Mouse (Mus musculus): Measurements from ENCODE around the gene Alkbh4. TPM values are rescaled to one million over a fixed set of nuclear protein-coding genes. Genes with fewer than 3 reads are reported as not detected.

Alkbh4 gene
- total and polyA plus RNA-seq, 2 experiments from 2014 or later, result 15.4 to 17.6 TPM

GRCm38 (mm10) chr5:136115891-136116783, 19.8 kb upstream of the Alkbh4 start, which contains the start of gene Polr2j:
Gene Polr2j (plus strand): TSS chr5:136116631.
- no peaks in the 10 kb centered on the region for H3K9me3 ChIP-seq (ENCODE audit: low read length)
- TF ChIP-seq CTCF (IDR thresholded peaks at IDR 0.05; ENCODE audit: low read depth), result peak; percentile 99
- H3K9ac ChIP-seq (replicated peaks; ENCODE audit: low read length), result peak within 1 kb of the TSS; percentile 85
- DNase-seq (ENCODE audit: low spot score) (peak; percentile 98), ATAC-seq (peak; percentile 96)
- H3K4me3 ChIP-seq (ENCODE audit: low read length), result peak within 1 kb of the TSS; percentile 85
- peaks cover 11% of the 10 kb centered on the region for H3K36me3 ChIP-seq (ENCODE audit: insufficient read depth, low read length)
- 3% methylated on average over 42 of the region's 42 CpGs for WGBS
- peaks cover 15% of the 10 kb centered on the region for H3K4me1 ChIP-seq (ENCODE audit: insufficient read depth, low read length)
- no peaks in the 10 kb centered on the region for H3K27me3 ChIP-seq (ENCODE audit: insufficient read depth, low read length)
- peak within 1 kb of the TSS; percentile 73 for H3K4me2 ChIP-seq (ENCODE audit: low read depth, low read length)
- peak within 1 kb of the TSS; percentile 83 for H3K27ac ChIP-seq

GRCm38 (mm10) chr5:136116784-136117112, 19.2 kb upstream of the Alkbh4 start:
- whole genome bisulfite sequencing, result 0% methylated on average over 22 of the region's 22 CpGs
- Histone ChIP-seq H3K4me2 (ENCODE audit: low read depth, low read length) (peak overlapping the region; percentile 73), H3K4me3 (ENCODE audit: low read length) (peak overlapping the region; percentile 85), H3K36me3 (ENCODE audit: insufficient read depth, low read length) (peaks cover 15% of the 10 kb centered on the region), H3K9ac (replicated peaks; ENCODE audit: low read length) (peak overlapping the region; percentile 85), H3K27ac (peak overlapping the region; percentile 83), H3K9me3 (ENCODE audit: low read length) (no peaks in the 10 kb centered on the region), H3K27me3 (ENCODE audit: insufficient read depth, low read length) (no peaks in the 10 kb centered on the region), H3K4me1 (ENCODE audit: insufficient read depth, low read length) (peaks cover 15% of the 10 kb centered on the region)
- ATAC-seq (peak; percentile 73), DNase-seq (ENCODE audit: low spot score) (no peak)
- no peak for TF ChIP-seq CTCF (IDR thresholded peaks at IDR 0.05; ENCODE audit: low read depth)

- peaks cover 52% of the 10 kb centered on the region for H3K36me3 ChIP-seq (ENCODE audit: insufficient read depth, low read length)
- WGBS, result 89% methylated on average over 10 of the region's 10 CpGs
These were observed 13.8 kb upstream of the Alkbh4 start for GRCm38 (mm10) chr5:136122165-136122564.

GRCm38 (mm10) chr5:136136292-136136990, 495 bp downstream of the Alkbh4 start:
- 10% methylated on average over 20 of the region's 20 CpGs for WGBS
- Histone ChIP-seq H3K36me3 (ENCODE audit: insufficient read depth, low read length) (peaks cover 24% of the 10 kb centered on the region), H3K4me2 (ENCODE audit: low read depth, low read length) (peak overlapping the region; percentile 83), H3K27me3 (ENCODE audit: insufficient read depth, low read length) (no peaks in the 10 kb centered on the region), H3K9ac (replicated peaks; ENCODE audit: low read length) (peak overlapping the region; percentile 77), H3K4me1 (ENCODE audit: insufficient read depth, low read length) (peaks cover 7% of the 10 kb centered on the region), H3K9me3 (ENCODE audit: low read length) (no peaks in the 10 kb centered on the region), H3K4me3 (ENCODE audit: low read length) (peak overlapping the region; percentile 81), H3K27ac (peak overlapping the region; percentile 64)
- ATAC-seq (peak; percentile 7; the same call in 1 of the 2 replicates), DNase-seq (ENCODE audit: low spot score) (no peak)
- no peak for TF ChIP-seq CTCF (IDR thresholded peaks at IDR 0.05; ENCODE audit: low read depth)

More at GRCm38 (mm10) chr5:136122165-136122564, 13.8 kb upstream of the Alkbh4 start:
- Histone ChIP-seq H3K9ac (replicated peaks; ENCODE audit: low read length) (no peak overlapping the region), H3K4me3 (ENCODE audit: low read length) (no peak overlapping the region), H3K27ac (no peak overlapping the region), H3K27me3 (ENCODE audit: insufficient read depth, low read length) (no peaks in the 10 kb centered on the region), H3K9me3 (ENCODE audit: low read length) (no peaks in the 10 kb centered on the region), H3K4me2 (ENCODE audit: low read depth, low read length) (no peak overlapping the region), H3K4me1 (ENCODE audit: insufficient read depth, low read length) (peaks cover 10% of the 10 kb centered on the region; the same call in 1 of the 2 replicates)
- DNase-seq (ENCODE audit: low spot score) (no peak), ATAC-seq (no peak)
- no peak for TF ChIP-seq CTCF (IDR thresholded peaks at IDR 0.05; ENCODE audit: low read depth)

- peaks cover 22% of the 10 kb centered on the region for H3K36me3 ChIP-seq (ENCODE audit: insufficient read depth, low read length)
- no peaks in the 10 kb centered on the region for H3K9me3 ChIP-seq (ENCODE audit: low read length)
- H3K4me2 ChIP-seq (ENCODE audit: low read depth, low read length), result no peak overlapping the region
- H3K9ac ChIP-seq (replicated peaks; ENCODE audit: low read length), result no peak overlapping the region
- peak; percentile 66 for DNase-seq (ENCODE audit: low spot score)
- H3K27me3 ChIP-seq (ENCODE audit: insufficient read depth, low read length), result no peaks in the 10 kb centered on the region
- no peak overlapping the region for H3K4me3 ChIP-seq (ENCODE audit: low read length)
- TF ChIP-seq CTCF (IDR thresholded peaks at IDR 0.05; ENCODE audit: low read depth), result peak; percentile 72
- WGBS, result 80% methylated on average over 13 of the region's 13 CpGs
- no peak for ATAC-seq
- no peak overlapping the region for H3K27ac ChIP-seq
- H3K4me1 ChIP-seq (ENCODE audit: insufficient read depth, low read length), result peaks cover 7% of the 10 kb centered on the region
These were observed 1.8 kb downstream of the Alkbh4 start for GRCm38 (mm10) chr5:136137658-136138274.

- H3K4me1 ChIP-seq (ENCODE audit: insufficient read depth, low read length), result peaks cover 7% of the 10 kb centered on the region
- no peak for DNase-seq (ENCODE audit: low spot score)
- no peak overlapping the region for H3K9ac ChIP-seq (replicated peaks; ENCODE audit: low read length)
- no peak for ATAC-seq
- H3K36me3 ChIP-seq (ENCODE audit: insufficient read depth, low read length), result peaks cover 12% of the 10 kb centered on the region
- no peaks in the 10 kb centered on the region for H3K27me3 ChIP-seq (ENCODE audit: insufficient read depth, low read length)
- H3K27ac ChIP-seq, result no peak overlapping the region
- H3K4me2 ChIP-seq (ENCODE audit: low read depth, low read length), result no peak overlapping the region
- TF ChIP-seq CTCF (IDR thresholded peaks at IDR 0.05; ENCODE audit: low read depth), result no peak
- 91% methylated on average over 13 of the region's 13 CpGs for WGBS
- H3K4me3 ChIP-seq (ENCODE audit: low read length), result no peak overlapping the region
- H3K9me3 ChIP-seq (ENCODE audit: low read length), result no peaks in the 10 kb centered on the region
These were observed 3.4 kb downstream of the Alkbh4 start for GRCm38 (mm10) chr5:136139393-136139792.

Data from hindbrain, postnatal 0 days (tissue).